Mouse (Mus musculus): Measurements from ENCODE around the gene Lzic.

DNA sequence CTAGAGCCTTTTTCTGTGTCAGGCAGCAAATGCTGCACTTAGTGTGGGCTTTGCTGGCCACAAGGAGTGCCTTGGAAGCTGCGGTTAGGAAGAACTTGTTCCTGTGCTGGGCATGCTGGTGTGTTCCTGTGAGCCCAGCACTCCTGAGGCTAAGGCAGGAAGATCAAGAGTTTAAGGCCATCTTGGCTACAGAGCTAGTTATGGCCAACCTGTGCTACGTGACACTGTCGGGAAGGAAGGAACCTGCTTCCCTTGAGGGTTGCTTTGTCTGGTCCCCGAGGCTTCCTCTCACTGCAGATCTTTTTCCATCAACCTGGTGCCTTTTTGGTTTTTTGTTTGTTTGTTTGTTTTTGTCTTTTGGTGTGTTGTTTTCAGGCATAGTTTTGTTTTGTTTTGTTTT lies 40.1 kb downstream of the Lzic start:
- TF ChIP-seq CTCF (IDR thresholded peaks at IDR 0.05) (no peak), EP300 (IDR thresholded peaks at IDR 0.05) (no peak)

All from lung, postnatal 0 days (tissue).